Mouse (Mus musculus) A20 (cell line): ENCODE results near the gene Pycr1.

Source experiments
- DNase-seq: peaks from one replicate; pipeline ENCODE4 v3.0.0-alpha.2; 2011; ENCODE audit warnings: low read depth, low spot score

Gene Pycr1

DNA sequence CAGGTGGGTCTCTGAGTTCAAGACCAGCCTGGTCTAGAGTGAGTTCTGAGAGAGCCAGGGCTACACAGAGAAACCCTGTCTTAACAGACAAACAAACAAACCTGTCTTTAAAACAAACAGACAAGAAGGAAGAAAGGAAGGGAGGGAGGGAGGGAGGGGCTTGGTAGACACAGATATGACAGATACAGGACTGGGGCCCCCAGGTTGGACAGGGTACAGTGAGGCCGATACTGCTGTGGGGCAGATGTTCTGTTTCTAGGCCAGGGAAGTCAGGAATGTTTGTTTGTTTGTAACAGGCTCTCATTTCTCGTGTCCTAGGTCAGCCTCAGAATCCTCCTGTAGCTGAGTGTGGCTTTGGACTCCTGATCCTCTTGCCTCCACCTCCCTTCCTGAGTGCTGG lies 40.0 kb downstream of the Pycr1 start:
- no peak for DNase-seq

DNA sequence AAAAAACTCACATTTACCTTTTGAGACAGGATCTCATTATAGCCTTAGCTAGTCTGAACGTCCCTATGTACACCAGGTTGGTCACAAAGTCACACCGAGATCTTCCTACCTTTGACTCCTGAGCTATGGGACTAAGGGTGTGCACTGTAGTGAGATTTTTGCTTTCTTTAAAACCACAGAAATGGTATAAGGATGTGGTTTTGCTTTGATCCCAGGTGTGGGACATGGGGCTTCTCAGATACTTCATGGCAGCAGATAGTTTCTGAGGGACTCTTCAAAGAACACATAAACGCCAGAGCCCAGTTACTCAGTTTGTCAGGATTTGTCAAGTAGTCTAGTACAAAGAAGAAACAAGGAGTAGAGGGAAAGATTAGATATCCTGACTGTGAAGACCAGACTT lies 42.9 kb downstream of the Pycr1 start:
- no peak for DNase-seq

DNA sequence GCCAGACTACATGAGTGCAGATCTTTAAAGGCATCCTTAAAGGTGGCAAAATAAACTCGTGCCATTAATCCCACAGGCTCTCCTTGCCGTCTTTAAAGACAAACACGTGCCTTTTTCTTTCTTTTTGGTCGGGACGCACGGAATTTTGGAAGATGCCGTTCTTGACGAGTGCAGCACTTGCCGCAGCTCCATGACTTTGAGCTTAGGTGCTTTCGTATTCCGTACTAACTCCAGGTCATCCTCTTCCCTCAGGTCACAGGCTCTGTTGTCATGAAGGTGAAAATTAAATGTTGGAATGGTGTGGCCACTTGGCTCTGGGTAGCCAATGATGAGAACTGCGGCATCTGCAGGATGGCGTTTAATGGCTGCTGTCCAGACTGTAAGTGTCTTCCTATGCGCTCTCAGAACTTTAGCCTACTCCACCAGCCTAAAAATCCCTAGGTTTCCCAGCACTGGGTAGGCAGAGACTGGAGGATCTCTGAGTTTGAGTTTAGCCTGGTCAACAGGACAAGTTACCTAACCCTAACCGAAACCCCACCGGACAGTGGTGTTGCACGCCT lies 44.5 kb downstream of the Pycr1 start:
- peak; percentile 49 for DNase-seq

GRCm38 (mm10) chr11:120598283-120598989 lies 45.1 kb downstream of the Pycr1 start, which contains the start of the genes Alyref and Anapc11:
Gene Alyref (minus strand): TSS chr11:120598365.
Gene Anapc11 (plus strand): TSS chr11:120598421.
- peak; percentile 98 for DNase-seq

GRCm38 (mm10) chr11:120597240-120598235 lies 46.0 kb downstream of the Pycr1 start:
- peak; percentile 59 for DNase-seq

- DNase-seq: no peak
Observed at GRCm38 (mm10) chr11:120588531-120588930, 55.0 kb downstream of the Pycr1 start.
